ENCODE assay signal across 8 mouse cellular contexts in the genomic region with DNA sequence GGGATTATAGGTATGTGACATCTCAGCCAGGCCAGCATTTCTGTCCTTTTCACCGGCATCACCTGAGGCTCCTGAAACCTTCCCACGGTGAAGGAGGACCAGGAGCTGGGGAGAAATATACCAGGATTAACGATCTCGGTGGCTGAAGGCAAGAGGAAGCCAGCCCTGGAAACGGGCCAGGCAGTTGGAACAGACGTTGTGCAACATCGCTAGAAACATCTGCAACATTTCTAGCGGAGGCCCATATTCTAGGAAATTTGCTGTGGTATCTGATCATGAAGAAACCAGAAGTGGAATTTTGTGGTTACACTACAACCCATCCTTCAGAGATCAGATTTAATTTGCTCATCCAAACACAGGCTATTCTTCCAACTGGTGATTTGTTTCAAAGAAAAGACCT. TPM values are rescaled to one million over a fixed set of nuclear protein-coding genes. Genes with fewer than 3 reads are reported as not detected.
DNase-seq lines count a peak whose midpoint lies in the region; ATAC-seq and TF ChIP-seq lines count a peak whose summit lies in the region.

No protein-coding gene starts in this region.

- no peak overlapping the region for H3K9ac ChIP-seq in heart, adult 2 months (ENCODE audit: low read depth, low read length)
- no peak overlapping the region for H3K9ac ChIP-seq in heart, embryonic 11.5 days (ENCODE audit: low read depth, low read length)

- H3K27me3 ChIP-seq in heart, adult 2 months (ENCODE audit: control insufficient read depth, insufficient read depth, low read length), result no peaks in the 10 kb centered on the region
- H3K27me3 ChIP-seq in heart, embryonic 11.5 days (ENCODE audit: control insufficient read depth, insufficient read depth, low read length), result no peaks in the 10 kb centered on the region
- no peaks in the 10 kb centered on the region for H3K27me3 ChIP-seq in G1E (ENCODE audit: insufficient read depth, low read length)

- 0 out of 2 replicates have a peak, but pooled peaks have one; percentile 33 for TF ChIP-seq EP300 in heart, adult 2 months (IDR thresholded peaks at IDR 0.05; ENCODE audit: insufficient read depth, low read depth, low read length)

- no peaks in the 10 kb centered on the region for H3K36me3 ChIP-seq in heart, adult 2 months (ENCODE audit: control insufficient read depth, insufficient read depth, low read length)
- no peaks in the 10 kb centered on the region for H3K36me3 ChIP-seq in heart, embryonic 11.5 days (ENCODE audit: control insufficient read depth, insufficient read depth, low read length)
- H3K36me3 ChIP-seq in G1E (replicated peaks), result peaks cover 62% of the 10 kb centered on the region

- 0 out of 2 replicates have a peak, but pooled peaks cover 1% of the 10 kb centered on the region for H3K79me2 ChIP-seq in heart, adult 2 months (replicated peaks; ENCODE audit: control insufficient read depth, insufficient read depth, low read length)

- H3K9me3 ChIP-seq in heart, embryonic 11.5 days (replicated peaks; ENCODE audit: control insufficient read depth, low read length), result no peaks in the 10 kb centered on the region
- no peaks in the 10 kb centered on the region for H3K9me3 ChIP-seq in G1E (replicated peaks)

- no peak for ATAC-seq in heart, embryonic 11.5 days (replicated peaks; ENCODE audit: insufficient number of reproducible peaks, low FRiP score, low TSS enrichment)
- ATAC-seq in G1E (ENCODE audit: extremely low read depth, insufficient number of reproducible peaks, low FRiP score, poor library complexity, severe bottlenecking), result peak; percentile 59
- ATAC-seq in megakaryocyte-erythroid progenitor cell, adult 5-6 weeks (replicated peaks; ENCODE audit: low FRiP score, low TSS enrichment, poor library complexity, severe bottlenecking), result peak; percentile 12
- ATAC-seq in CD4-positive, CD25-positive, alpha-beta regulatory T cell, adult 4 months, result no peak

- H3K27ac ChIP-seq in heart, adult 2 months, result no peak overlapping the region
- no peak overlapping the region for H3K27ac ChIP-seq in heart, embryonic 11.5 days (ENCODE audit: low read depth, low read length)

- no peak overlapping the region for H3K4me2 ChIP-seq in heart, embryonic 11.5 days

- peak; percentile 76 to 80 for DNase-seq in heart, adult 2 months
- DNase-seq in G1E (ENCODE audit: low spot score), result no peak
- DNase-seq in fat pad, adult 2 months (ENCODE audit: extremely low read depth, low read depth, low spot score), result peak; percentile 88
- peak; percentile 78 to 79 for DNase-seq in kidney, postnatal 25 days
- no peak for DNase-seq in layer of hippocampus, postnatal 25 days (ENCODE audit: extremely low spot score in 1 of 2, low spot score in 1 of 2)

- WGBS in heart, adult 2 months, result 16% methylated on average over 8 of the region's 8 CpGs
- 65% methylated on average over 8 of the region's 8 CpGs for WGBS in heart, embryonic 11.5 days (ENCODE audit: insufficient replicate concordance)

- no peak for TF ChIP-seq POLR2A in heart, adult 2 months (IDR thresholded peaks at IDR 0.05; ENCODE audit: insufficient read depth, low read depth, low read length)

- peaks cover 4% of the 10 kb centered on the region for H3K4me1 ChIP-seq in heart, adult 2 months (ENCODE audit: control insufficient read depth, insufficient read depth, low read length)
- peaks cover 36% of the 10 kb centered on the region for H3K4me1 ChIP-seq in heart, embryonic 11.5 days (ENCODE audit: control insufficient read depth, insufficient read depth, low read length)
- peaks cover 98% of the 10 kb centered on the region for H3K4me1 ChIP-seq in G1E (ENCODE audit: insufficient read depth, low read depth, low read length)

- no peak for TF ChIP-seq CTCF in heart, adult 2 months (IDR thresholded peaks at IDR 0.05)
- TF ChIP-seq CTCF in G1E (IDR thresholded peaks at IDR 0.05; ENCODE audit: low read depth, low read length), result no peak

- H3K4me3 ChIP-seq in heart, adult 2 months, result no peak overlapping the region
- no peak overlapping the region for H3K4me3 ChIP-seq in heart, embryonic 11.5 days (ENCODE audit: low read depth, low read length)
- H3K4me3 ChIP-seq in G1E (ENCODE audit: low read depth, low read length), result peak overlapping the region; percentile 51; the same call in 1 of the 2 replicates

- intact Hi-C loops in heart, adult 2 months (cut with DNase I), result no loop called here

RNA-seq across cellular contexts. Expression of gene Uck2, which starts 38.1 kb away (rescaled TPM):
- total RNA-seq in heart, adult 2 months (2021), result 10 to 100 TPM; 45.9 to 57.6 TPM
- polyA plus RNA-seq in heart, adult 2 months (2012; rRNA removed), result 21.4 and 27.5 TPM in 2 replicates
- 66.6 and 71.2 TPM in 2 replicates for polyA plus RNA-seq in heart, embryonic 11.5 days (2014; fragmentation: Nextera tagmentation; extraction: Ambion mirVana)
- total RNA-seq in G1E (2014; fragmentation: Nextera tagmentation) (465 and 522 TPM in 2 replicates), G1E (2017) (182 and 249 TPM in 2 replicates)
- 555 and 575 TPM in 2 replicates for polyA plus RNA-seq in G1E (2012)
- 187 and 249 TPM in 2 replicates for total RNA-seq in megakaryocyte-erythroid progenitor cell, adult 5-6 weeks (2014; fragmentation: Nextera tagmentation)
- total RNA-seq in megakaryocyte-erythroid progenitor cell, adult 5-6 weeks (2017), result 228 and 238 TPM in 2 replicates
- 10 to 100 TPM; 24.0 to 35.0 TPM for polyA plus RNA-seq in CD4-positive, CD25-positive, alpha-beta regulatory T cell, adult 4 months (2017; shearing (Covaris generic))
- 10 to 100 TPM; 45.5 to 47.3 TPM for total RNA-seq in layer of hippocampus, postnatal 25 days (2021)

Comparison
In these comparisons a context has a peak if more than half of its experiments do, and no peak if none do; other contexts are left out.
1. DNase-seq: peak in heart, adult 2 months (2 of 2), fat pad, adult 2 months (single experiment) and kidney, postnatal 25 days (2 of 2); none in G1E (single experiment) and layer of hippocampus, postnatal 25 days (0 of 2).
2. ATAC-seq: peak in G1E (single experiment) and megakaryocyte-erythroid progenitor cell, adult 5-6 weeks (single experiment); none in heart, embryonic 11.5 days (single experiment) and CD4-positive, CD25-positive, alpha-beta regulatory T cell, adult 4 months (single experiment).